Mouse (Mus musculus): ENCODE measurements around the gene A930018P22Rik. TPM values are rescaled to one million over a fixed set of nuclear protein-coding genes. Genes with fewer than 3 reads are reported as not detected.
"Not testable (repeated sequence)": the region's sequence is repeated elsewhere in the genome, so short reads cannot be mapped to it uniquely, and the experiment has no call there.

A930018P22Rik gene
- total RNA-seq, 1 experiment = not detected

DNA sequence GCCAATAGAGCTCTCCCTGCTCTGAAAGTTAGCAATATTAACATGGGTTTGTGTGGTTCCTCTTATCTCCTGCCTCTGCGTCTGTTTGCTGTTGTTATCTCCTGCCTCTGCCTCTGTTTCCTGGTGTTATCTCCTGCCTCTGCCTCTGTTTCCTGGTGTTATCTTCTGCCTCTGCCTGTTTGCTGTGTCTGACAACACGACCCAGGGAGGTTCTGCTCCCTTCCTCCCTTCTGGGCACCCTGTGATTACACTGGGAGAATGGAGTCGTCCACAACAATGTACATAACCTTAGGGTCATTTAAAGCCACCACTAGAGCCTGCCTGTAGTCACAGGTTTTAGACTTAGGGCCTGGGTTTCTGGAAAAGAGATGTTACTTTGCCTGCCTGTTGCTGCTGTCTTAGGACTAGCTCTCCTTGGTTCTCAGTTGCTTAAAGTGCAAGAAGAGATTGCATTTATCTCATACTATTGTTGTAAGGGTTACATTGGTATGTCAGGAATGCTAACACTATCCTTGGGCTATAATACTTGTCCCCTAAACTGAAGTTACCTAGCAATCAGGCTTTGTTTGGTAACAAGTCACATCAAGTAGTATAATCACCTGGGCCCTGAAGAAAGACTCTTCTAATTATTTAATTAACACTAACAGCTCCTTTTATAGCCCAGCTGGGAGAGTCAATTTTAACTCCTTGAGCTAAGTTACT, 23.9 kb upstream of the A930018P22Rik start:
- Histone ChIP-seq H3K27ac (ENCODE audit: insufficient read depth, low read depth, low read length, poor library complexity, severe bottlenecking) (peak overlapping the region; percentile 75), H3K4me1 (ENCODE audit: control insufficient read depth in 2 of 2, insufficient read depth in 2 of 2, low read length in 2 of 2, poor library complexity in 1 of 2) (peaks cover 3 to 6% of the 10 kb centered on the region in 2 experiments; a peak in 2 of 4 replicates), H3K9me3 (ENCODE audit: control insufficient read depth, insufficient read depth, low read depth, low read length) (no peaks in the 10 kb centered on the region), H3K4me3 (ENCODE audit: insufficient read depth in 1 of 2, low read depth in 1 of 2, low read length in 2 of 2, poor library complexity in 1 of 2, severe bottlenecking in 1 of 2) (no peak overlapping the region), H3K9ac (ENCODE audit: insufficient read depth, low read depth, low read length, poor library complexity, severe bottlenecking) (no peak overlapping the region), H3K36me3 (ENCODE audit: control insufficient read depth, insufficient read depth, low read length, poor library complexity, severe bottlenecking) (no peaks in the 10 kb centered on the region)
- TF ChIP-seq CHD2 (IDR thresholded peaks at IDR 0.05; ENCODE audit: low read depth, low read length) (0 out of 2 replicates have a peak, but pooled peaks have one; percentile 39), MAFK (IDR thresholded peaks at IDR 0.05; ENCODE audit: insufficient read depth, low read depth, low read length) (no peak)
- DNase-seq (ENCODE audit: low read depth, low spot score) = peak; percentile 57
- in situ Hi-C loops (cut with MboI; ENCODE audit: low sequenced_read_pairs in 2 of 2, unreplicated experiment in 2 of 2) = no loop called here

DNA sequence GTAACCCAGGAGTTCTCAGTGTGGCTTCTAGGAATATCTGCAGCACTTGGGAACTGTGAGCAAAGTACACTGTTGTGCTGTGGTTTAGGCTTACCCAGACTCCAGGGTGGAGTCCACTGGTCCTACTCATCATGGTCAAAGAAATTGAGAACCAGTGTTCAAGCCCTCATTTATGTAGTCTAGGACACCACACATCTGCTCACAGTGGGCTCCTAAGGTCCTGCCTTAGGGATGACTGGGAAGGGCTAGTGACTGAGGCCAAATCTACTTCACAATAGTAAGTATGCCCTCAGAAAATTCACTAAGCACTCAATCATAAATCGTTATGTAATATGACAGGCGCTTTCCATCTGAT, 23.4 kb upstream of the A930018P22Rik start:
- DNase-seq (ENCODE audit: low read depth, low spot score) = no peak
- H3K4me1 ChIP-seq (ENCODE audit: control insufficient read depth in 2 of 2, insufficient read depth in 2 of 2, low read length in 2 of 2, poor library complexity in 1 of 2) = peaks cover 3 to 6% of the 10 kb centered on the region in 2 experiments; a peak in 2 of 4 replicates
- H3K9me3 ChIP-seq (ENCODE audit: control insufficient read depth, insufficient read depth, low read depth, low read length) = no peaks in the 10 kb centered on the region
- H3K4me3 ChIP-seq (ENCODE audit: insufficient read depth in 1 of 2, low read depth in 1 of 2, low read length in 2 of 2, poor library complexity in 1 of 2, severe bottlenecking in 1 of 2) = no peak overlapping the region
- H3K9ac ChIP-seq (ENCODE audit: insufficient read depth, low read depth, low read length, poor library complexity, severe bottlenecking) = no peak overlapping the region
- in situ Hi-C loops (cut with MboI; ENCODE audit: low sequenced_read_pairs in 2 of 2, unreplicated experiment in 2 of 2) = no loop called here
- TF ChIP-seq HCFC1 (IDR thresholded peaks at IDR 0.05; ENCODE audit: borderline replicate concordance, insufficient read depth, low read length) = no peak
- TF ChIP-seq CHD2 (IDR thresholded peaks at IDR 0.05; ENCODE audit: low read depth, low read length) = no peak
- TF ChIP-seq ZNF384 (IDR thresholded peaks at IDR 0.05; ENCODE audit: low read depth, low read length) = no peak
- no peak for TF ChIP-seq ZC3H11A (IDR thresholded peaks at IDR 0.05; ENCODE audit: borderline replicate concordance, low read depth, low read length)
- no peak for TF ChIP-seq MAFK (IDR thresholded peaks at IDR 0.05; ENCODE audit: insufficient read depth, low read depth, low read length)
- peak overlapping the region; percentile 60 for H3K27ac ChIP-seq (ENCODE audit: insufficient read depth, low read depth, low read length, poor library complexity, severe bottlenecking)
- H3K36me3 ChIP-seq (ENCODE audit: control insufficient read depth, insufficient read depth, low read length, poor library complexity, severe bottlenecking) = no peaks in the 10 kb centered on the region

DNA sequence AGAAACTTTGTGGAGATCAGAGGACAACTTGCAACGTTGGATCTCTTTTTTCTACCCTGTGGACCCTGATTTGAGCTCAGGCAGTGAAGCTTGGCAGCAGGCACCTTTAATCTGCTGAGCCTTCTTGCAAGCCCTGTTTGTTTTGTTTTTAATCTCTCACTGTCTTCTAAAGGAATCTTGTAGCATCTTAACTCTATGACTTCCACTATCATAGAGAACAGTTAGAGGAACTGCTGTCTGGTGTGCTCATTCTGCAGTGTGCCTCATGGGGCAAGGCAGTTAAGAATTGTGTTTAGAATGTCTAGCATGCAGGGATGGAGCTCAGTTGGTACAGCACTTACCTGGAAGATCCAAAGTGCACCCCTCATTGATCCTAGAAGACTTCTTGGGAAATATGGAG, 22.6 kb upstream of the A930018P22Rik start:
- TF ChIP-seq MAFK (IDR thresholded peaks at IDR 0.05; ENCODE audit: insufficient read depth, low read depth, low read length) (no peak), HCFC1 (IDR thresholded peaks at IDR 0.05; ENCODE audit: borderline replicate concordance, insufficient read depth, low read length) (no peak), ZNF384 (IDR thresholded peaks at IDR 0.05; ENCODE audit: low read depth, low read length) (no peak), ZC3H11A (IDR thresholded peaks at IDR 0.05; ENCODE audit: borderline replicate concordance, low read depth, low read length) (no peak), CHD2 (IDR thresholded peaks at IDR 0.05; ENCODE audit: low read depth, low read length) (no peak)
- H3K36me3 ChIP-seq (ENCODE audit: control insufficient read depth, insufficient read depth, low read length, poor library complexity, severe bottlenecking) = no peaks in the 10 kb centered on the region
- H3K4me1 ChIP-seq (ENCODE audit: control insufficient read depth in 2 of 2, insufficient read depth in 2 of 2, low read length in 2 of 2, poor library complexity in 1 of 2) = peaks cover 3 to 6% of the 10 kb centered on the region in 2 experiments; a peak in 2 of 4 replicates
- H3K9ac ChIP-seq (ENCODE audit: insufficient read depth, low read depth, low read length, poor library complexity, severe bottlenecking) = no peak overlapping the region
- DNase-seq (ENCODE audit: low read depth, low spot score) = no peak
- in situ Hi-C loops (cut with MboI; ENCODE audit: low sequenced_read_pairs in 2 of 2, unreplicated experiment in 2 of 2) = no loop called here
- no peak overlapping the region for H3K27ac ChIP-seq (ENCODE audit: insufficient read depth, low read depth, low read length, poor library complexity, severe bottlenecking)
- no peak overlapping the region for H3K4me3 ChIP-seq (ENCODE audit: insufficient read depth in 1 of 2, low read depth in 1 of 2, low read length in 2 of 2, poor library complexity in 1 of 2, severe bottlenecking in 1 of 2)
- H3K9me3 ChIP-seq (ENCODE audit: control insufficient read depth, insufficient read depth, low read depth, low read length) = no peaks in the 10 kb centered on the region

DNA sequence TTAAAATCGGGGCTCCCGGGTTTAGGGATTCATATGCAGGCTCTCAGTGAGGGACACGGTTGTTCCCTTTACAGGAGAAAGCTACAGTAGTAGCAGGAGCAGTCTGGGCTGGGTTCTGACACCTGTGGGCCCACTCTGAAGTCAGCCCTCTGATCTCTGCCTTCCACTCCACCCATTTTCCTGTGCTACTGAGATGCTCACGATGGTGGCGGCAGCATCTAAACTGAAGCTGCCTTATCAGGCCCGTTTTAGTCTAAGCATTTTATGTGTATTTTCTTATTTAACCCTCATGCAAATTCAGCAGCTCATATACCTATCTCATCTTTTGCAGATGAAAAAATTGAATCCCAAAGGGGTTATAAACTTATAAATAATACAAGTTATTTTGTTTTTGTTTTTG, 17.8 kb upstream of the A930018P22Rik start:
- no peak overlapping the region for H3K9ac ChIP-seq (ENCODE audit: insufficient read depth, low read depth, low read length, poor library complexity, severe bottlenecking)
- TF ChIP-seq HCFC1 (IDR thresholded peaks at IDR 0.05; ENCODE audit: borderline replicate concordance, insufficient read depth, low read length) (no peak), MAFK (IDR thresholded peaks at IDR 0.05; ENCODE audit: insufficient read depth, low read depth, low read length) (no peak), CHD2 (IDR thresholded peaks at IDR 0.05; ENCODE audit: low read depth, low read length) (no peak), ZNF384 (IDR thresholded peaks at IDR 0.05; ENCODE audit: low read depth, low read length) (no peak), ZC3H11A (IDR thresholded peaks at IDR 0.05; ENCODE audit: borderline replicate concordance, low read depth, low read length) (no peak)
- no peak for DNase-seq (ENCODE audit: low read depth, low spot score)
- in situ Hi-C loops (cut with MboI; ENCODE audit: low sequenced_read_pairs in 2 of 2, unreplicated experiment in 2 of 2) = no loop called here
- peaks cover 3 to 4% of the 10 kb centered on the region in 2 experiments; a peak in 3 of 4 replicates for H3K4me1 ChIP-seq (ENCODE audit: control insufficient read depth in 2 of 2, insufficient read depth in 2 of 2, low read length in 2 of 2, poor library complexity in 1 of 2)
- H3K9me3 ChIP-seq (ENCODE audit: control insufficient read depth, insufficient read depth, low read depth, low read length) = no peaks in the 10 kb centered on the region
- no peak overlapping the region for H3K27ac ChIP-seq (ENCODE audit: insufficient read depth, low read depth, low read length, poor library complexity, severe bottlenecking)
- no peaks in the 10 kb centered on the region for H3K36me3 ChIP-seq (ENCODE audit: control insufficient read depth, insufficient read depth, low read length, poor library complexity, severe bottlenecking)
- H3K4me3 ChIP-seq (ENCODE audit: insufficient read depth in 1 of 2, low read depth in 1 of 2, low read length in 2 of 2, poor library complexity in 1 of 2, severe bottlenecking in 1 of 2) = no peak overlapping the region

DNA sequence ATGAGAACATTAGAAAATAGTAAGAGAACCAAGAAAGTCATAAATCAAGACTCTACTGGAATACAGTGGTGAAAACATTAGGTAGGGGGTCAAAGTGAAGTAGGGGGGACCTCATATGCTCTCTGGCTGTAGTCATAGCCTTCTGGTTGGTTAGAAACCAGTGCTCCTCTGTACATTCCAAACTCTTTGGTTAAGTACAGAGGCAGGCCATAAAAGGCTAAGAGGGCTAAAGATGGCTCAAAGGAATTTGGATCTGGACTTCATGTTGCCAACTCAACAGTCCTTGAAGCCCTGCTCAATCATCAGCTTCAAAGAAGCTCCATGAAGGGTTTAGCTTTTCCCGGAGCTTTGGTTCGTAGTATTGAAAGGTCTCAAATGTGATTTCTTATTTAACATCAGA, 13.5 kb upstream of the A930018P22Rik start:
- H3K9ac ChIP-seq (ENCODE audit: insufficient read depth, low read depth, low read length, poor library complexity, severe bottlenecking); H3K36me3 ChIP-seq (ENCODE audit: control insufficient read depth, insufficient read depth, low read length, poor library complexity, severe bottlenecking); DNase-seq (ENCODE audit: low read depth, low spot score); H3K9me3 ChIP-seq (ENCODE audit: control insufficient read depth, insufficient read depth, low read depth, low read length); H3K27ac ChIP-seq (ENCODE audit: insufficient read depth, low read depth, low read length, poor library complexity, severe bottlenecking); H3K4me3 ChIP-seq (ENCODE audit: insufficient read depth in 1 of 2, low read depth in 1 of 2, low read length in 2 of 2, poor library complexity in 1 of 2, severe bottlenecking in 1 of 2); H3K4me1 ChIP-seq (ENCODE audit: control insufficient read depth in 2 of 2, insufficient read depth in 2 of 2, low read length in 2 of 2, poor library complexity in 1 of 2); in situ Hi-C loops (cut with MboI; ENCODE audit: low sequenced_read_pairs in 2 of 2, unreplicated experiment in 2 of 2): not testable (repeated sequence)
